Mouse (Mus musculus): ENCODE data around the gene Man2a1. TPM values are rescaled to one million over a fixed set of nuclear protein-coding genes. Genes with fewer than 3 reads are reported as not detected.

The Man2a1 gene
- polyA plus RNA-seq, 1 experiment from 2014 or later, result 1.6 TPM

GRCm38 (mm10) chr17:64774218-64774617 lies 173.7 kb downstream of the Man2a1 start:
- Histone ChIP-seq H3K4me2 (ENCODE audit: low read length) (no peak overlapping the region), H3K4me3 (ENCODE audit: low read depth, low read length) (no peak overlapping the region), H3K9ac (ENCODE audit: low read length) (no peak overlapping the region), H3K27me3 (replicated peaks; ENCODE audit: control insufficient read depth, insufficient read depth, low read length) (no peaks in the 10 kb centered on the region), H3K27ac (ENCODE audit: low read depth, low read length) (no peak overlapping the region), H3K9me3 (replicated peaks; ENCODE audit: control insufficient read depth, low read length) (no peaks in the 10 kb centered on the region), H3K4me1 (ENCODE audit: control insufficient read depth, insufficient read depth, low read length) (no peaks in the 10 kb centered on the region), H3K36me3 (ENCODE audit: control insufficient read depth, insufficient read depth, low read length) (no peaks in the 10 kb centered on the region)
- no peak for DNase-seq (ENCODE audit: low spot score)
- WGBS, result 92% methylated on average over 5 of the region's 5 CpGs
- ATAC-seq, result no peak

- WGBS, result 57% methylated on average over 3 of the region's 3 CpGs
- Histone ChIP-seq H3K27me3 (replicated peaks; ENCODE audit: control insufficient read depth, insufficient read depth, low read length) (no peaks in the 10 kb centered on the region), H3K4me2 (ENCODE audit: low read length) (no peak overlapping the region), H3K4me1 (ENCODE audit: control insufficient read depth, insufficient read depth, low read length) (no peaks in the 10 kb centered on the region), H3K4me3 (ENCODE audit: low read depth, low read length) (no peak overlapping the region), H3K9me3 (replicated peaks; ENCODE audit: control insufficient read depth, low read length) (no peaks in the 10 kb centered on the region), H3K36me3 (ENCODE audit: control insufficient read depth, insufficient read depth, low read length) (no peaks in the 10 kb centered on the region), H3K27ac (ENCODE audit: low read depth, low read length) (no peak overlapping the region), H3K9ac (ENCODE audit: low read length) (no peak overlapping the region)
- no peak for DNase-seq (ENCODE audit: low spot score)
- no peak for ATAC-seq
These were observed 177.8 kb downstream of the Man2a1 start for GRCm38 (mm10) chr17:64778300-64778699.

DNA sequence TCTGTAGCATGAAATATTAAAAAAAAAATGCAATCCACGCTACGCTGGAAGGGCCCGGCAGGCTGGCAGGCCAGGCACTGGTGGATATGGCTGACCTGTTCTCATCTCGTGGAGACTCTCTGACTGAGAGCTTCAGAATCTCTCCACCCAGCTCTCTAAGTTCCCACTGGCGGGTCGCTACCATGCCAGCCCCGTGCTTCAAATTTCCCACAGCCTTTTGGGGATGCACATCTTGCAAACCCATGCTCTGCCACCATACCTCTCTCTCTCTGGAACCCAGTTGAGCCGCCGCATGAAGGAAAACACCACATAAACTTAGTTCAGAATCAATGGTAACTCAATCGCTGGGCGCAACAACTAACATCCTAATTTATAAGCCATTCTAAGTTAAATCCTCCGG lies 178.2 kb downstream of the Man2a1 start:
- H3K4me2 ChIP-seq (ENCODE audit: low read length), result no peak overlapping the region
- no peaks in the 10 kb centered on the region for H3K36me3 ChIP-seq (ENCODE audit: control insufficient read depth, insufficient read depth, low read length)
- no peaks in the 10 kb centered on the region for H3K4me1 ChIP-seq (ENCODE audit: control insufficient read depth, insufficient read depth, low read length)
- ATAC-seq (no peak), DNase-seq (ENCODE audit: low spot score) (no peak)
- no peaks in the 10 kb centered on the region for H3K27me3 ChIP-seq (replicated peaks; ENCODE audit: control insufficient read depth, insufficient read depth, low read length)
- H3K4me3 ChIP-seq (ENCODE audit: low read depth, low read length), result no peak overlapping the region
- H3K27ac ChIP-seq (ENCODE audit: low read depth, low read length), result no peak overlapping the region
- H3K9ac ChIP-seq (ENCODE audit: low read length), result no peak overlapping the region
- no peaks in the 10 kb centered on the region for H3K9me3 ChIP-seq (replicated peaks; ENCODE audit: control insufficient read depth, low read length)
- 95% methylated on average over 12 of the region's 12 CpGs for WGBS

DNA sequence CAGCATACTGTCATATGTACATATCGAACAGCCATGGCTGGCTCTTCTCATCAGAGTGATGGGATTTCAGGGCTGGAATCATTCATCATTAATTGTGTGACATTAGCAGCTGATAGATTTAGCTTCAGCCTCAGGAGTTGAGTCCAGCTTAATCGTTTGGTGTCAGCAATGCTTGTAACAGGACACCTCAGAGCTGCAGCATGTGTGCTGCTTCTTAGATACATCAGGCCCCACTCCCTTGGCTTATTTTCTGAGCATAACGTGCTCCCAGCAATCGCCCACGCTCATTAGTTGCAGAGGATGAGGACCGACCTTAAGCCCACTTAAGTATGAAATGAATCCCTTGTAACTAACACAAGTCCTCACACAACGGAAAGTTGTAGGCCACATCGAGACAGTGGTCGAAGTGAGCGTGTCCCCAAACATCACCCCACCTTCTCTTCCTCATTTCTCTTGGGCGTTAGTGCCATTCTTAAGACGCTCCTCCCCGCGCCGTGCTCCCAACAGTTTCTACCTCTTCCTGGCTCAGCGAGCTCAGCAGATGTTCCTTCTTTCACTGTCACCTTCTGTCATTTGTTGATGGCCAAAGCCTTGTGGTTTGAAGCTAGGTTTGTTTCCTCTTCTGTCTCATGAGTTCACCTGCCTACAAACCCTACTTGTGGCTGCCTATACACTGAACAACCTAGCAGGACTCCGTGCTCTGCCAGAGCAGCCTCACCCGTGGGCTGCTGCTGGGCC lies 180.4 kb downstream of the Man2a1 start:
- no peaks in the 10 kb centered on the region for H3K27me3 ChIP-seq (replicated peaks; ENCODE audit: control insufficient read depth, insufficient read depth, low read length)
- H3K9me3 ChIP-seq (replicated peaks; ENCODE audit: control insufficient read depth, low read length), result no peaks in the 10 kb centered on the region
- no peaks in the 10 kb centered on the region for H3K36me3 ChIP-seq (ENCODE audit: control insufficient read depth, insufficient read depth, low read length)
- no peak overlapping the region for H3K4me3 ChIP-seq (ENCODE audit: low read depth, low read length)
- no peaks in the 10 kb centered on the region for H3K4me1 ChIP-seq (ENCODE audit: control insufficient read depth, insufficient read depth, low read length)
- H3K9ac ChIP-seq (ENCODE audit: low read length), result no peak overlapping the region
- no peak for ATAC-seq
- DNase-seq (ENCODE audit: low spot score), result no peak
- 88% methylated on average over 18 of the region's 18 CpGs for WGBS
- no peak overlapping the region for H3K4me2 ChIP-seq (ENCODE audit: low read length)
- H3K27ac ChIP-seq (ENCODE audit: low read depth, low read length), result no peak overlapping the region

- Histone ChIP-seq H3K9me3 (replicated peaks; ENCODE audit: control insufficient read depth, low read length) (no peaks in the 10 kb centered on the region), H3K4me3 (ENCODE audit: low read depth, low read length) (no peak overlapping the region), H3K27ac (ENCODE audit: low read depth, low read length) (no peak overlapping the region), H3K4me1 (ENCODE audit: control insufficient read depth, insufficient read depth, low read length) (no peaks in the 10 kb centered on the region), H3K9ac (ENCODE audit: low read length) (no peak overlapping the region), H3K27me3 (replicated peaks; ENCODE audit: control insufficient read depth, insufficient read depth, low read length) (no peaks in the 10 kb centered on the region), H3K36me3 (ENCODE audit: control insufficient read depth, insufficient read depth, low read length) (no peaks in the 10 kb centered on the region), H3K4me2 (ENCODE audit: low read length) (no peak overlapping the region)
- 81% methylated on average over 3 of the region's 3 CpGs for WGBS
- no peak for DNase-seq (ENCODE audit: low spot score)
- ATAC-seq, result no peak
These were observed 181.8 kb downstream of the Man2a1 start for GRCm38 (mm10) chr17:64782307-64782706.

DNA sequence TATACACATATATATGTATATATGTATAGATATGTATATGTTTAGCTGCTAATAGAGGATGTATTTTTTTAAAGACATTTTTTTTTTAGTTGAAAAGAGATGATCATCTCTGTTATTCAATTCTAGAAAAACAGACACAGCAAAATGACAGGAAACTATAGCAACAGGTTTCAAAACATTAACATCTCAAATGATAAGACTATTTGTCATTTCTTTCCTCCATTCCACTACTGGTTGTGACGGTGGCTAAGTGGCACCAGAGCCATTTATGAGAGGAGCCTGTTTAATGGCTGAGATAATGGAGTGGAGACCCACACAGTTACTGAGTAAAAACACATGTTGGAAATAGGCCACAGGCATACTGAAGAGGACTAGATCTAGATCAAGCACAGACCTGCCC lies 185.4 kb downstream of the Man2a1 start:
- no peak overlapping the region for H3K9ac ChIP-seq (ENCODE audit: low read length)
- no peaks in the 10 kb centered on the region for H3K27me3 ChIP-seq (replicated peaks; ENCODE audit: control insufficient read depth, insufficient read depth, low read length)
- H3K4me1 ChIP-seq (ENCODE audit: control insufficient read depth, insufficient read depth, low read length), result no peaks in the 10 kb centered on the region
- no peak overlapping the region for H3K27ac ChIP-seq (ENCODE audit: low read depth, low read length)
- H3K4me3 ChIP-seq (ENCODE audit: low read depth, low read length), result no peak overlapping the region
- no peak overlapping the region for H3K4me2 ChIP-seq (ENCODE audit: low read length)
- H3K9me3 ChIP-seq (replicated peaks; ENCODE audit: control insufficient read depth, low read length), result no peaks in the 10 kb centered on the region
- 60% methylated on average over 1 of the region's 1 CpGs for WGBS
- ATAC-seq, result no peak
- no peak for DNase-seq (ENCODE audit: low spot score)
- no peaks in the 10 kb centered on the region for H3K36me3 ChIP-seq (ENCODE audit: control insufficient read depth, insufficient read depth, low read length)

GRCm38 (mm10) chr17:64788301-64788700 lies 187.8 kb downstream of the Man2a1 start:
- DNase-seq (ENCODE audit: low spot score) (no peak), ATAC-seq (no peak)
- H3K27me3 ChIP-seq (replicated peaks; ENCODE audit: control insufficient read depth, insufficient read depth, low read length), result no peaks in the 10 kb centered on the region
- no peaks in the 10 kb centered on the region for H3K4me1 ChIP-seq (ENCODE audit: control insufficient read depth, insufficient read depth, low read length)
- H3K27ac ChIP-seq (ENCODE audit: low read depth, low read length), result no peak overlapping the region
- no peak overlapping the region for H3K4me3 ChIP-seq (ENCODE audit: low read depth, low read length)
- 78% methylated on average over 13 of the region's 13 CpGs for WGBS
- H3K36me3 ChIP-seq (ENCODE audit: control insufficient read depth, insufficient read depth, low read length), result no peaks in the 10 kb centered on the region
- H3K9ac ChIP-seq (ENCODE audit: low read length), result no peak overlapping the region
- H3K4me2 ChIP-seq (ENCODE audit: low read length), result no peak overlapping the region
- H3K9me3 ChIP-seq (replicated peaks; ENCODE audit: control insufficient read depth, low read length), result no peaks in the 10 kb centered on the region

- Histone ChIP-seq H3K9ac (ENCODE audit: low read length) (no peak overlapping the region), H3K4me1 (ENCODE audit: control insufficient read depth, insufficient read depth, low read length) (no peaks in the 10 kb centered on the region), H3K27ac (ENCODE audit: low read depth, low read length) (no peak overlapping the region), H3K36me3 (ENCODE audit: control insufficient read depth, insufficient read depth, low read length) (no peaks in the 10 kb centered on the region), H3K27me3 (replicated peaks; ENCODE audit: control insufficient read depth, insufficient read depth, low read length) (no peaks in the 10 kb centered on the region), H3K9me3 (replicated peaks; ENCODE audit: control insufficient read depth, low read length) (no peaks in the 10 kb centered on the region), H3K4me3 (ENCODE audit: low read depth, low read length) (no peak overlapping the region), H3K4me2 (ENCODE audit: low read length) (no peak overlapping the region)
- WGBS, result 75% methylated on average over 3 of the region's 3 CpGs
- DNase-seq (ENCODE audit: low spot score) (no peak), ATAC-seq (no peak)
These were observed 188.6 kb downstream of the Man2a1 start for GRCm38 (mm10) chr17:64789175-64789574.

- Histone ChIP-seq H3K36me3 (ENCODE audit: control insufficient read depth, insufficient read depth, low read length) (no peaks in the 10 kb centered on the region), H3K9ac (ENCODE audit: low read length) (no peak overlapping the region), H3K27me3 (replicated peaks; ENCODE audit: control insufficient read depth, insufficient read depth, low read length) (no peaks in the 10 kb centered on the region), H3K4me1 (ENCODE audit: control insufficient read depth, insufficient read depth, low read length) (no peaks in the 10 kb centered on the region), H3K27ac (ENCODE audit: low read depth, low read length) (no peak overlapping the region), H3K4me2 (ENCODE audit: low read length) (no peak overlapping the region), H3K4me3 (ENCODE audit: low read depth, low read length) (no peak overlapping the region), H3K9me3 (replicated peaks; ENCODE audit: control insufficient read depth, low read length) (no peaks in the 10 kb centered on the region)
- 96% methylated on average over 3 of the region's 3 CpGs for WGBS
- ATAC-seq, result no peak
- no peak for DNase-seq (ENCODE audit: low spot score)
These were observed 191.5 kb downstream of the Man2a1 start for GRCm38 (mm10) chr17:64792076-64792475.
